Mouse (Mus musculus) CH12.LX (cell line): ENCODE results near the gene Lsg1. TPM values are rescaled to one million over a fixed set of nuclear protein-coding genes. Genes with fewer than 3 reads are reported as not detected.

ENCODE experiments used
- polyA plus RNA-seq: library from polyadenylated mRNA; unstranded; fragments of >175 nt; gene quantifications from 2 replicates; pipeline ENCODE4 v1.2.1, GENCODE M21; 2012; ENCODE audit warnings: low read depth; ENCODE audit not compliant: insufficient read length
- total RNA-seq, 2 experiments: library from RNA; depleted of rRNA; stranded (reverse); fragments of 300-350 nt in 1 of 2; fragments of >200 nt in 1 of 2; gene quantifications; 2 replicates each; pipeline ENCODE4 v1.2.3; 2012 to 2014

Lsg1 gene
- total and polyA plus RNA-seq, 3 experiments: 58.4 to 189 (median 94.7) TPM

Other genes with a start within 250 kb of the Lsg1 start
- 49.9 and 59.9 TPM in 2 replicates for gene Atp13a3, start 181.6 kb downstream of the Lsg1 start, total RNA-seq (2012; rRNA removed)
- gene Atp13a3, start 181.6 kb downstream of the Lsg1 start, total RNA-seq (2014; rRNA removed): 46.7 and 46.9 TPM in 2 replicates
- gene Atp13a3, start 181.6 kb downstream of the Lsg1 start, polyA plus RNA-seq: 59.1 and 73.0 TPM in 2 replicates
- 0.38 and 0.51 TPM in 2 replicates for gene Tmem44, start 36.8 kb downstream of the Lsg1 start, total RNA-seq (2012; rRNA removed)
- 0.07 and 0.16 TPM in 2 replicates for gene Tmem44, start 36.8 kb downstream of the Lsg1 start, total RNA-seq (2014; rRNA removed)
- 0.70 and 0.78 TPM in 2 replicates for gene Tmem44, start 36.8 kb downstream of the Lsg1 start, polyA plus RNA-seq
- gene Fam43a, start 12.1 kb upstream of the Lsg1 start, total RNA-seq (2012; rRNA removed): 82.2 and 106 TPM in 2 replicates
- gene Fam43a, start 12.1 kb upstream of the Lsg1 start, total RNA-seq (2014; rRNA removed): 77.1 and 82.1 TPM in 2 replicates
- 106 and 121 TPM in 2 replicates for gene Fam43a, start 12.1 kb upstream of the Lsg1 start, polyA plus RNA-seq